Mouse (Mus musculus) CH12.LX (cell line): ENCODE data around the gene Zfp60.

Source experiments
- BHLHE40 ChIP-seq: IDR thresholded peaks from 2 replicates; pipeline ENCODE4 v1.6.1; 2011; ENCODE audit warnings: mild to moderate bottlenecking, low read depth, low read length, improper control_type of control experiment
- CTCF ChIP-seq, 2 experiments: IDR thresholded peaks in 1 of 2; conservative IDR thresholded peaks in 1 of 2; 2 replicates each; pipeline ENCODE4 v1.5.1; 2011 to 2012; ENCODE audit warnings: low read depth in 2 of 2, low read length in 2 of 2, improper control_type of control experiment in 1 of 2, inconsistent platforms in 1 of 2, mild to moderate bottlenecking in 1 of 2, moderate library complexity in 1 of 2
- E2F4 ChIP-seq: IDR thresholded peaks from 2 replicates; pipeline ENCODE4 v1.6.1; 2011; ENCODE audit warnings: low read depth, low read length, improper control_type of control experiment; ENCODE audit not compliant: insufficient replicate concordance
- EP300 ChIP-seq: IDR thresholded peaks from 2 replicates; pipeline ENCODE4 v1.6.1; 2011; ENCODE audit warnings: low read length, improper control_type of control experiment
- KAT2A ChIP-seq: IDR thresholded peaks from 2 replicates; pipeline ENCODE4 v1.6.1; 2012; ENCODE audit warnings: low read length, improper control_type of control experiment, inconsistent platforms; ENCODE audit not compliant: insufficient replicate concordance
- MAFK ChIP-seq: IDR thresholded peaks from 2 replicates; pipeline ENCODE4 v1.6.1; 2011; ENCODE audit warnings: low read length, improper control_type of control experiment; ENCODE audit not compliant: insufficient replicate concordance
- MAX ChIP-seq: IDR thresholded peaks from 2 replicates; pipeline ENCODE4 v1.6.1; 2011; ENCODE audit warnings: low read length, improper control_type of control experiment
- PAX5 ChIP-seq: IDR thresholded peaks from 2 replicates; pipeline ENCODE4 v1.6.1; 2012; ENCODE audit warnings: low read length, inconsistent platforms, mixed read lengths
- POLR2A ChIP-seq: IDR thresholded peaks from 2 replicates; pipeline ENCODE4 v1.6.1; 2011; ENCODE audit warnings: low read depth, mild to moderate bottlenecking, improper control_type of control experiment, low read length
- RCOR1 ChIP-seq: conservative IDR thresholded peaks from 2 replicates; pipeline ENCODE4 v1.6.1; 2012; ENCODE audit warnings: low read depth, mild to moderate bottlenecking, inconsistent platforms, low read length, improper control_type of control experiment
- TCF12 ChIP-seq: IDR thresholded peaks from 2 replicates; pipeline ENCODE4 v1.6.1; 2014; ENCODE audit warnings: low read depth, mild to moderate bottlenecking, inconsistent platforms, low read length, improper control_type of control experiment
- UBTF ChIP-seq: IDR thresholded peaks from 2 replicates; pipeline ENCODE4 v1.6.1; 2012; ENCODE audit warnings: low read depth, mild to moderate bottlenecking, inconsistent platforms, low read length, improper control_type of control experiment, moderate library complexity
- USF1 ChIP-seq: IDR thresholded peaks from 2 replicates; pipeline ENCODE4 v1.6.1; 2014; ENCODE audit warnings: low read depth, mild to moderate bottlenecking, inconsistent platforms, low read length, improper control_type of control experiment
- ZC3H11A ChIP-seq: IDR thresholded peaks from 2 replicates; pipeline ENCODE4 v1.6.1; 2012; ENCODE audit warnings: low read depth, mild to moderate bottlenecking, inconsistent platforms, low read length, improper control_type of control experiment

GRCm38 (mm10) chr7:27687043-27687442, 44.1 kb upstream of the Zfp60 start:
- TF ChIP-seq CTCF (conservative IDR thresholded peaks at IDR 0.05 in 1 of 2, IDR thresholded peaks at IDR 0.05 in 1 of 2; ENCODE audit: low read depth in 2 of 2, low read length in 2 of 2) (no peak), EP300 (no peak), POLR2A (no peak), MAFK (no peak), ZC3H11A (no peak), E2F4 (no peak), USF1 (no peak), PAX5 (no peak), BHLHE40 (no peak), MAX (no peak), RCOR1 (no peak), TCF12 (no peak), UBTF (no peak), KAT2A (no peak)
